Mouse (Mus musculus) naive thymus-derived CD4-positive, alpha-beta T cell, adult 2 months (primary cell): ENCODE measurements around the gene Lrrc8d.
A peak's percentile ranks its signal among the peaks of the same experiment; 100 is the strongest.

Experiments used
- DNase-seq: peaks from one replicate; pipeline ENCODE4 v3.0.0-alpha.2; 2011; ENCODE audit warnings: low read depth

Lrrc8d gene

GRCm38 (mm10) chr5:105817248-105817976, 117.6 kb downstream of the Lrrc8d start:
- DNase-seq, result no peak

GRCm38 (mm10) chr5:105818411-105818810, 118.6 kb downstream of the Lrrc8d start:
- no peak for DNase-seq

- no peak for DNase-seq
Observed at GRCm38 (mm10) chr5:105821390-105821789, 121.6 kb downstream of the Lrrc8d start.

- no peak for DNase-seq
Observed at GRCm38 (mm10) chr5:105822521-105823498, 123.0 kb downstream of the Lrrc8d start.

- no peak for DNase-seq
Observed at GRCm38 (mm10) chr5:105824282-105824681, 124.5 kb downstream of the Lrrc8d start.

- DNase-seq, result no peak
Observed at GRCm38 (mm10) chr5:105824827-105825226, 125.1 kb downstream of the Lrrc8d start.

GRCm38 (mm10) chr5:105826916-105827510, 127.2 kb downstream of the Lrrc8d start:
- DNase-seq, result no peak

- no peak for DNase-seq
Observed at GRCm38 (mm10) chr5:105828050-105828449, 128.3 kb downstream of the Lrrc8d start.

- no peak for DNase-seq
Observed at GRCm38 (mm10) chr5:105829008-105829586, 129.3 kb downstream of the Lrrc8d start.

GRCm38 (mm10) chr5:105832140-105832539, 132.4 kb downstream of the Lrrc8d start:
- DNase-seq, result no peak

GRCm38 (mm10) chr5:105833923-105834322, 134.2 kb downstream of the Lrrc8d start:
- DNase-seq, result no peak

- no peak for DNase-seq
Observed at GRCm38 (mm10) chr5:105836006-105836405, 136.2 kb downstream of the Lrrc8d start.

- peak; percentile 16 for DNase-seq
Observed at GRCm38 (mm10) chr5:105839740-105840310, 140.1 kb downstream of the Lrrc8d start.

- no peak for DNase-seq
Observed at GRCm38 (mm10) chr5:105844044-105844753, 144.4 kb downstream of the Lrrc8d start.

- DNase-seq, result no peak
Observed at GRCm38 (mm10) chr5:105845041-105845440, 145.3 kb downstream of the Lrrc8d start.

GRCm38 (mm10) chr5:105847726-105848125, 148.0 kb downstream of the Lrrc8d start:
- no peak for DNase-seq

GRCm38 (mm10) chr5:105849222-105849621, 149.5 kb downstream of the Lrrc8d start:
- DNase-seq, result no peak

GRCm38 (mm10) chr5:105849643-105850042, 149.9 kb downstream of the Lrrc8d start:
- no peak for DNase-seq

GRCm38 (mm10) chr5:105853271-105853670, 153.5 kb downstream of the Lrrc8d start:
- no peak for DNase-seq

- no peak for DNase-seq
Observed at GRCm38 (mm10) chr5:105857486-105857885, 157.7 kb downstream of the Lrrc8d start.
